Mouse (Mus musculus) stomach, postnatal 0 days (tissue): Measurements from ENCODE around the gene Retreg3.

Experiments
- CTCF ChIP-seq: IDR thresholded peaks from 2 replicates; pipeline ENCODE4 v1.5.1; 2016; ENCODE audit warnings: antibody characterized with exemption, low read depth, mild to moderate bottlenecking, moderate library complexity
- EP300 ChIP-seq: optimal IDR thresholded peaks from 2 replicates; pipeline ENCODE3; 2016; ENCODE audit warnings: antibody characterized with exemption

GRCm38 (mm10) chr11:101130056-101130756, 10.5 kb upstream of the Retreg3 start:
- TF ChIP-seq CTCF = no peak
- no peak for TF ChIP-seq EP300
